Mouse (Mus musculus) heart, embryonic 14.5 days (tissue): Measurements from ENCODE around the gene Dbh. TPM values are rescaled to one million over a fixed set of nuclear protein-coding genes. Genes with fewer than 3 reads are reported as not detected.

Experiments
- ATAC-seq: fragments of 200-750 bp; cut with Nextera tagmentation; 2 replicates; pipeline ENCODE4 v1.8.0; 2017; ENCODE audit warnings: low read depth, moderate TSS enrichment; ENCODE audit not compliant: insufficient number of reproducible peaks, insufficient read depth, low FRiP score
- H3K27ac ChIP-seq, 2 experiments: fragments of 200-500 bp in 1 of 2; fragments of 300-500 bp in 1 of 2; sonication (generic) in 1 of 2; replicated peaks in 1 of 2; 2 replicates each; pipeline ENCODE4 v1.5.1; 2012 to 2014; ENCODE audit warnings: low read depth in 2 of 2, low read length in 2 of 2, control low read depth in 1 of 2, mild to moderate bottlenecking in 1 of 2, mixed read lengths in 1 of 2; ENCODE audit not compliant: control insufficient read depth in 1 of 2, insufficient read depth in 1 of 2
- H3K27me3 ChIP-seq: fragments of 300-500 bp; sonication (generic); 2 replicates; pipeline ENCODE4 v1.6.1; 2014; ENCODE audit warnings: mild to moderate bottlenecking, low read length, control low read depth; ENCODE audit not compliant: control insufficient read depth, insufficient read depth
- H3K36me3 ChIP-seq: fragments of 300-500 bp; sonication (generic); 2 replicates; pipeline ENCODE4 v1.6.1; 2014; ENCODE audit warnings: mild to moderate bottlenecking, control low read depth, low read length, mixed read lengths; ENCODE audit not compliant: control insufficient read depth, insufficient read depth
- H3K4me1 ChIP-seq, 2 experiments: fragments of 200-500 bp in 1 of 2; fragments of 300-500 bp in 1 of 2; sonication (generic) in 1 of 2; 2 replicates each; pipeline ENCODE4 v1.6.1; 2012 to 2014; ENCODE audit warnings: low read length in 2 of 2, control low read depth in 1 of 2, mixed read lengths in 1 of 2; ENCODE audit not compliant: control insufficient read depth in 2 of 2, insufficient read depth in 2 of 2
- H3K4me2 ChIP-seq: fragments of 300-500 bp; sonication (generic); 2 replicates; pipeline ENCODE4 v1.6.1; 2014; ENCODE audit warnings: mild to moderate bottlenecking, low read length
- H3K4me3 ChIP-seq, 2 experiments: fragments of 200-500 bp in 1 of 2; fragments of 300-500 bp in 1 of 2; sonication (generic) in 1 of 2; 2 replicates each; pipeline ENCODE4 v1.5.1; 2012 to 2014; ENCODE audit warnings: low read length in 2 of 2, mild to moderate bottlenecking in 2 of 2, control low read depth in 1 of 2, low read depth in 1 of 2, moderate library complexity in 1 of 2; ENCODE audit not compliant: control insufficient read depth in 1 of 2, insufficient read depth in 1 of 2
- H3K9ac ChIP-seq: fragments of 300-500 bp; sonication (generic); 2 replicates; pipeline ENCODE4 v1.6.1; 2014; ENCODE audit warnings: mild to moderate bottlenecking, low read length
- H3K9me3 ChIP-seq: fragments of 300-500 bp; sonication (generic); 2 replicates; pipeline ENCODE4 v1.6.1; 2016; ENCODE audit warnings: low read length, control low read depth; ENCODE audit not compliant: control insufficient read depth
- WGBS: fragments of 180-500 bp; shearing (Covaris S2); extraction: QIAGEN DNeasy Blood & Tissue Kit; methylation state at CpG from one replicate; pipeline ENCODE4 v1.1.7; 2014; 5-methylcytosine and 5-hydroxymethylcytosine counted together
- polyA plus RNA-seq: library from polyadenylated mRNA; unstranded; fragments of >200 nt; fragmentation: Nextera tagmentation; extraction: Ambion mirVana; gene quantifications from 2 replicates; pipeline ENCODE4 v1.2.1, GENCODE M21; 2014

Dbh gene
- polyA plus RNA-seq, 1 experiment from 2014 or later: 1.8 TPM

- WGBS: 28% methylated on average over 2 of the region's 2 CpGs
- Histone ChIP-seq H3K4me3 (no peak overlapping the region), H3K4me1 (peaks cover 7 to 8% of the 10 kb centered on the region in 2 experiments; a peak in 2 of 4 replicates), H3K36me3 (no peaks in the 10 kb centered on the region), H3K4me2 (no peak overlapping the region), H3K27me3 (peaks cover 46% of the 10 kb centered on the region), H3K27ac (no peak overlapping the region), H3K9ac (no peak overlapping the region), H3K9me3 (no peaks in the 10 kb centered on the region)
- ATAC-seq: no peak
These were observed 20.1 kb upstream of the Dbh start for GRCm38 (mm10) chr2:27144957-27145356.

GRCm38 (mm10) chr2:27146840-27147239, 18.2 kb upstream of the Dbh start:
- ATAC-seq: no peak
- Histone ChIP-seq H3K4me1 (peaks cover 5 to 6% of the 10 kb centered on the region in 2 experiments; a peak in 2 of 4 replicates), H3K27ac (no peak overlapping the region), H3K36me3 (no peaks in the 10 kb centered on the region), H3K9ac (no peak overlapping the region), H3K4me3 (no peak overlapping the region), H3K27me3 (peaks cover 28% of the 10 kb centered on the region), H3K9me3 (no peaks in the 10 kb centered on the region), H3K4me2 (no peak overlapping the region)
- 83% methylated on average over 6 of the region's 6 CpGs for WGBS

- ATAC-seq: no peak
- WGBS: 16% methylated on average over 2 of the region's 2 CpGs
- no peak overlapping the region for H3K4me2 ChIP-seq
- no peak overlapping the region for H3K9ac ChIP-seq
- no peaks in the 10 kb centered on the region for H3K36me3 ChIP-seq
- H3K27me3 ChIP-seq: peaks cover 14% of the 10 kb centered on the region; the same call in 1 of the 2 replicates
- no peaks in the 10 kb centered on the region for H3K9me3 ChIP-seq
- H3K4me3 ChIP-seq: no peak overlapping the region
- peaks cover 0 to 6% of the 10 kb centered on the region in 2 experiments; a peak in 1 of 4 replicates for H3K4me1 ChIP-seq
- no peak overlapping the region for H3K27ac ChIP-seq
These were observed 15.6 kb upstream of the Dbh start for GRCm38 (mm10) chr2:27149457-27149856.

GRCm38 (mm10) chr2:27154466-27155185, 10.4 kb upstream of the Dbh start:
- no peak for ATAC-seq
- Histone ChIP-seq H3K27me3 (no peaks in the 10 kb centered on the region), H3K4me3 (no peak overlapping the region), H3K36me3 (no peaks in the 10 kb centered on the region), H3K27ac (no peak overlapping the region), H3K9me3 (no peaks in the 10 kb centered on the region), H3K9ac (no peak overlapping the region), H3K4me1 (peaks cover 0 to 1% of the 10 kb centered on the region in 2 experiments; a peak in 1 of 4 replicates), H3K4me2 (no peak overlapping the region)
- 79% methylated on average over 10 of the region's 10 CpGs for WGBS

GRCm38 (mm10) chr2:27156596-27156995, 8.4 kb upstream of the Dbh start:
- H3K4me3 ChIP-seq: no peak overlapping the region
- H3K36me3 ChIP-seq: no peaks in the 10 kb centered on the region
- H3K9me3 ChIP-seq: no peaks in the 10 kb centered on the region
- H3K4me2 ChIP-seq: no peak overlapping the region
- ATAC-seq: no peak
- 83% methylated on average over 6 of the region's 6 CpGs for WGBS
- H3K27ac ChIP-seq: no peak overlapping the region
- H3K9ac ChIP-seq: no peak overlapping the region
- no peaks in the 10 kb centered on the region for H3K4me1 ChIP-seq
- H3K27me3 ChIP-seq: no peaks in the 10 kb centered on the region

- H3K27ac ChIP-seq: no peak overlapping the region
- peaks cover 0 to 9% of the 10 kb centered on the region in 2 experiments; a peak in 2 of 4 replicates for H3K4me1 ChIP-seq
- no peak overlapping the region for H3K4me2 ChIP-seq
- no peaks in the 10 kb centered on the region for H3K9me3 ChIP-seq
- no peaks in the 10 kb centered on the region for H3K36me3 ChIP-seq
- no peak overlapping the region for H3K9ac ChIP-seq
- no peak overlapping the region for H3K4me3 ChIP-seq
- 85% methylated on average over 2 of the region's 2 CpGs for WGBS
- H3K27me3 ChIP-seq: no peaks in the 10 kb centered on the region; the same call in 1 of the 2 replicates
- no peak for ATAC-seq
These were observed 3.5 kb upstream of the Dbh start for GRCm38 (mm10) chr2:27161526-27161925.

- H3K27me3 ChIP-seq: no peaks in the 10 kb centered on the region; the same call in 1 of the 2 replicates
- no peaks in the 10 kb centered on the region for H3K9me3 ChIP-seq
- H3K36me3 ChIP-seq: no peaks in the 10 kb centered on the region
- no peak overlapping the region for H3K27ac ChIP-seq
- no peak overlapping the region for H3K4me2 ChIP-seq
- peaks cover 4 to 16% of the 10 kb centered on the region in 2 experiments; a peak in 3 of 4 replicates for H3K4me1 ChIP-seq
- H3K9ac ChIP-seq: no peak overlapping the region
- ATAC-seq: no peak
- 43% methylated on average over 11 of the region's 11 CpGs for WGBS
- no peak overlapping the region for H3K4me3 ChIP-seq
These were observed 2.4 kb upstream of the Dbh start for GRCm38 (mm10) chr2:27162656-27163055.
